Mouse (Mus musculus): ENCODE measurements around the gene Vmn2r87. TPM values are rescaled to one million over a fixed set of nuclear protein-coding genes. Genes with fewer than 3 reads are reported as not detected.
"Not testable (repeated sequence)": the region's sequence is repeated elsewhere in the genome, so short reads cannot be mapped to it uniquely, and the experiment has no call there.

The Vmn2r87 gene
- 1 to 10 TPM in 1 of 4 experiments, under 1 TPM in 3; 0.55 to 1.1 (median 0.70) TPM for total RNA-seq (2022)

DNA sequence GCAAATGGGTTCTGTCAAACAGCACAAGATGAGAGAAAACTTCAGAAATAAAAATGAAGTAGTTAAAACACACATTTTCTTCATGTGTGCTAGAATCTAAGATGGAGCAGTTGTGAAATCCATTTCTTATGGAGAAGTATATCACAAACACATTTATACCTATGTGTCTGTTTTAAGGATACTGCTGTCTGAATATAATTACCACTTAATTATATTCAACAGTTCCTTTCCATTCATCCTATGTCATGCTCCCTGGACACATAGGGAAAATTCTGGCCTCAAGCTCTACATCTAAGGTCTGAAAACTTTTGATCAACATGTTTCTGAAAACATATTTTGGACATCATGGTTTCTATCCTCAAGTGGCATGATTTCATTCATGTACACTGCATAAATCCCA is at the start of gene Vmn2r87:
TSS of gene Vmn2r87 (minus strand) at position 101 of the 400 bp plus-strand sequence.
- no peak for DNase-seq (ENCODE audit: low spot score in 2 of 2)

DNA sequence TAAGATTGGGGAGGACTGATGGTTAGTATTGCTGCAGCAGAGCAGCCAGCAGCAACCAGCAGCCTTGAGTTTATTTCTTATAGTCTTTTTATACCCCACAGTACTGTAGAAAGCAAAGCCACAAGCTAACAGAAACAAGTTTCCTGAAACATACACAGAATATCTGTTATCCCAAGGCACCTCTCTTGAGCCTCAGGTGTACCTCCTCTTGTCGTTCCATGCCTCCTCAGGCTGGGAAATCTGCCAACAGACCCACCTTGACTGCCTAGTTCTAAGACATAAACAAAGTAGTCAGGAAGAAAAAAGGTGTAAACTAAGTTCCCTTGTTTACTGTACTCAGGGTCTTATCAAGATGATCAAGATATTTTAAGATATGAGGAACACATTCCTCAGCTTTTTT is 47.1 kb upstream of the Vmn2r87 start:
- not testable (repeated sequence) for DNase-seq (ENCODE audit: low spot score in 2 of 2)

DNA sequence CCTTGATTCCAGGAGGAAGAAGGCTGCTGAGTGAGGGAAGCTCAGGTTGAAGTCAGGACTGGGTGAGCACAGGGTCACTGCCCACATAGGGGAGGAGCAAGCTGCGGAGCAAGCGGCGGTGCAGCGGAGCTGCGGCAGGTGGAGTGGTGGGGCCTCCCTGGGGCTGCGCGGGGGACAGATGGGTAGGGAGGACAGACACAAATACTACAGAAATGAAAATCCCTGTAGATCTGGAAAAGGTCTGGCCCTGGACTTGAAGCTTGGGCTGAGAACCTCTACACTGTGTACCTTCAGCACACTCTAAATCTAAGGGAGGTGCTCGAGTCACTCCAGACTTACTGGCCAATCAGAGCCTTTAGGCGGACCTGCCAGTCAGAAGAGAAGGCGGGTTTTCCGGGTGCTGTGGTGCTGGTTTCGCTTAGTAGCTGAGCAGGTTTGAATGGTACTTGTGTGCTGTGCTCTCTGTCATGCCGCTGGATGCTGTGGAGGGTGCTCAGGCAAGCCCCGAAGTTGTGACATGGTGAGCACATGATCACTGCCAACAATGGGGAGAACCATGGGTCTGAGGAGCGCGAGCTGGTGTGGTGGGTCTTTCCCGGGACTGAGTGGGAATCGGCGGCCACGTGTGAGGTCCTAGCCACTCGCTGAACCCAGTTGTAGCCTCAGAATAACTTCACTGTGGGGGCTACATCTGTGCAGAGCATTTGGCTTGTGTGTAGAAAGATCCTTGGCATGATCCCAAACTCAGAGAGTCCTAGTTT is 44.9 kb upstream of the Vmn2r87 start:
- peak; percentile 70 to 83 for DNase-seq (ENCODE audit: low spot score in 2 of 2)

DNA sequence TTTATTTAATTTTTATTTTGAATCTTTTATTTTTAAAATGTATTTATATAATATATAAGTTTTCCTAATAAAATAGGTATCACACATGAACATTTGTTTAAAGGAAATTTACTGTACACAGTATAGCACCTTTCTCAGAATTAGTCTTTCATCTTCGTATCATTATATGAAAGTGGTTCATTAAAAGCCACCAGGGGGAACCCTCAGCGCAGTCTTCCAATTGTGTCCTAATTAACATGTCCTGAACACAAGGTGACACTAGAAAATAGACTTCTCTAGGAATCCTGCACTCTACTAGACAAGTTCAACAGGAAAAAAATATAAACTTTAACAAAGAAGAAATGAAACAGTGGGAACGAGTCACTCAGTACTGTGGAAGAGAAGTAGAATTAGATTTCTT is 38.9 kb upstream of the Vmn2r87 start:
- no peak for DNase-seq (ENCODE audit: low spot score in 2 of 2)

DNA sequence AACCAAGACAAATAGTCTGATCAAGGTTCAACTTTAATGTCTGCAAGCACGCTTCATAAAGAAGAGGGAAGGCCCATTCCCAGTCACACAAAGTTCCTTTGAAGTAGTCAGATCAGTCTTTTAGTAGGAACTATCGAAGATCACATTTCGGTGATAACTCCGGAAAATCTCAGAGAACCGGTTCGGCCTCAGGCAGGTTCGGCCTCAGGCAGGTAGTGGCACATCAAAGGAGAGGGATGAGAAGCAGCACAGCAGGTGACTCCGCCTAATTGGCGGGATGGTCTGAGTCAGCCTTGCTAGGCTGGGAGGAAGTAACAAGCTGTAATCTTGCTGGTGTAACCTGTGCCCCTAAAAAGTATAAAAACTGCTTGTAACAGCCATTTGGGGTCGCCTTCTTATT is 30.7 kb upstream of the Vmn2r87 start:
- DNase-seq (ENCODE audit: low spot score in 2 of 2): no peak

DNA sequence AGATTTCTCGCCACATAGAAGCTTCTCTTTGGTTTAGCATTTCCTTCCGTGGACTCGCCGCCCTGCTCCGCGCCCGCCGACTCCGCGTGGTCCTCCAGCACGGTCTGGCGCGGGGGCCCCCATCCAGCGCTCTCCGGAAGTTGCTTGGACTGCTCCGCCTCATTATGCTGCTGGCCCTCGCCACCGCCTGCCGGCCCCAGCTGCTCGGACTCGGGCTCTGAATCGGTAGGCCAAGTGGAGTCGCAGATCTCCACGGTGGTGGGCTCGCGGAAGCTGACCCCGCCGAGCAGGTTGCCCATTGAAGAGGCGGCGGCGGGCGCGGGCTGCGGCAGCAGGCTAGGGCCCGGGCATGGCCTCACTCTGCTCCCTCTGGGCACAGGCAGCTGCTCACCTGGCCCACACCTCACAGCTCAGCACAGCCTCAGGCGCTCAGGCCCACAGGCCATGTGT is 26.9 kb downstream of the Vmn2r87 start:
- no peak for DNase-seq (ENCODE audit: low spot score in 2 of 2)

DNA sequence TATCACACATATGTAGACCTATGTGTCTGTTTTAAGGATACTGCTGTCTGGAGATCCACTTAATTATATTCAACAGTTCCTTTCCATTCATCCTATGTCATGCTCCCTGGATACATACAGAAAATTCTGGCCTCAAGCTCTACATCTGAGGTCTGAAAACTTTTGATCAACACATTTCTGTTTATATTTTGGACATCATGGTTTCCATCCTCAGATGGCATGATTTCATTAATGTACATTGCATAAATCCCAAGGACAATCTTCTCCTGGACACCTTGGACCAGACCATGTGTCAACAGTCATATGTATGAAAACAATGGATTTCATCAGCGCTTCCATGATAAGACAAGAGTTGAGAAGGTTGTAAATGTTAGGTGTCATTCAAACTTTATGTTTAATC is 41.2 kb downstream of the Vmn2r87 start, which contains the start of gene Vmn2r86:
TSS of gene Vmn2r86 (minus strand) at position 101 of the 400 bp plus-strand sequence.
- DNase-seq (ENCODE audit: low spot score in 2 of 2): not testable (repeated sequence)

DNA sequence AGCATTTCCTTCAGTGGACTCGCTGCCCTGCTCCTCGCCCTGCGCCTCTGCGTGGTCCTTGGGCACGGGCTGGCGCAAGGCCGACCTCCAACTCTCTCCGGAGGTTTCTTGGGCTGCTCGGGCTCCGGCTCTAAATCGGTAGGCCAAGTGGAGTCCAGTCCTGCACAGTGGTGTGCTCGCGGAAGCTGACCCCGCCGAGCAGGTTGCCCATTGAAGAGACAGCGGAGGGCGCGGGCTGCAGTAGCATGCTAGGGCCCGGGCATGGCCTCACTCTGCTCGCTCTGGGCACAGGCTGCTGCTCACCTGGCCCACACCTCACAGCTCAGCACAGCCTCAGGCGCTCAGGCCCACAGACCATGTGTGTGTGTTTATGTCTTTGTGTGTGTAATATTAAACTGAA is 52.4 kb downstream of the Vmn2r87 start:
- DNase-seq (ENCODE audit: low spot score in 2 of 2): no peak

DNA sequence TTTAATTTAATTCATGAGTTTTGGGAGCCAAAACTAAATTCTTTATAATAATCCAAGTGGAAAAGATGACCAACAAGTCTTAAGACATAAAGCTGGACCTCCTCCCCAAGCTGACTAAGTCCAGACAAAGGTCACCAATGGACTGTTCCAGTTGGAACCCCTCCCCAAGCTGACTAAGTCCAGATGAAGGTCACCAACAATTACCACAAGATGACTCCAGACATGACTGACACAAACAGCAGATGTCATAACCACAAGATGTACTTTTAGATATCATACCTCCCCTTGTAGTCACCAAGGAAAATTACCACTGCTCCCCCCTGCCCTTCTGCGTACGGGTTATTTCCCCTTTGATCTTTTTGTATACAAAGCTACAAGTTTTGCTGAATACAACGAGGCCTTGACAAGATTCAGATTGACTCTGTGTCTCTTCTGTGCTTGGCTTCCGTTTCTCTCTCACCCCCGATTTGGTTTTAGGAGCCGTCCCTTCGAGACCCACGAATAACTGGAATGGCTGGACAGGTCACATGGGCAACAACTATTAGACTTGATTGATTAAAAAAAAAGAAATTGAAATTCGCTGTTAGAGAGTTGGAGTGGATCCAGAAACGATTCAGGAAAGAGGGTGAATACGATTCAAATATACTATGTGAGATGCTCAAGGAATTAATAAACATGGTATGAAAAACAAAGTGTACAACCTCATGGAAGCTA is 62.9 kb downstream of the Vmn2r87 start:
- not testable (repeated sequence) for DNase-seq (ENCODE audit: low spot score in 2 of 2)

DNA sequence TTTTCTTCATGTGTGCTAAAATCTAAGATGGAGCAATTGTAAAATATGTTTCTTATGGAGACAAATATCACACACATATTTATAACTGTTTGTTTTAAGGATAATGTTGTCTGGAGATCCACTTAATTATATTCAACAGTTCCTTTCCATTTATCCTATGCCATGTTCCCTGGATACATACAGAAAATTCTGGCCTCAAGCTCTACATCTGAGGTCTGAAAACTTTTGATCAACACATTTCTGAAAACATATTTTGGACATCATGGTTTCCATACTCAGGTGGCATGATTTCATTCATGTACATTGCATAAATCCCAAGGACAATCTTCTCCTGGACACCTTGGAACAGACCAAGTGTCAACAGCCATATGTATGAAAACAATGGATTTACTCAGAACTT is 67.6 kb downstream of the Vmn2r87 start, which contains the start of gene Vmn2r85:
TSS of gene Vmn2r85 (minus strand) at position 101 of the 400 bp plus-strand sequence.
- DNase-seq (ENCODE audit: low spot score in 2 of 2): not testable (repeated sequence)

DNA sequence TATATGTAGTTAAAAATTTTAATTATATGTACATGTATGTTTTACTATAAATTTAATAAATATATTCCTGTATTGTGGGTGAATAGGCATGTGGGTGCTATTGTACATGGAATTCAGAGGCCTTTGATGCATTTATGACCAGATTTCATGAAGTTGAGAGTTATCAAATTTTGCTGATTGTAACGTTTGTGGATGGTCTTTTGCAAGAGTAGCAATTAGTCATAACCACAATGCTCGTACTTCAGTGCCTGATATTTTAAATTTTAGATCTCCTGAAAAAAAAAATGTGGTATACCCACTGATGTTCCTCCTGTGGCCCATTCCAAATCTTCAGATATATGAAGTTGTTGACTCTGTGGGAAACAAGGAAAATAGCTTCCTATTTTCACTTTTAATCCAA is 74.8 kb downstream of the Vmn2r87 start:
- not testable (repeated sequence) for DNase-seq (ENCODE audit: low spot score in 2 of 2)

Other genes with a start within 250 kb of the Vmn2r87 start
- gene Neurod4, start 217.2 kb downstream of the Vmn2r87 start, total RNA-seq (2022): under 1 TPM in 2 of 4 experiments, not detected in 2; 0.22 to 0.32 TPM
- 1 to 10 TPM; 1.5 to 2.7 (median 1.6) TPM for gene Tespa1, start 174.5 kb downstream of the Vmn2r87 start, total RNA-seq (2022)
- gene Vmn2r84, start 103.1 kb downstream of the Vmn2r87 start, total RNA-seq (2022): under 1 TPM; 0.10 to 0.25 (median 0.19) TPM
- gene Vmn2r85, start 67.7 kb downstream of the Vmn2r87 start, total RNA-seq (2022): under 1 TPM; 0.52 to 0.64 (median 0.58) TPM
- gene Vmn2r86, start 41.3 kb downstream of the Vmn2r87 start, total RNA-seq (2022): under 1 TPM; 0.18 to 0.32 (median 0.27) TPM